Mouse (Mus musculus) lung, adult 18-20 months (tissue): ENCODE data around the gene Phf11d.
"Not testable (repeated sequence)": the region's sequence is repeated elsewhere in the genome, so short reads cannot be mapped to it uniquely, and the experiment has no call there.

Source experiments
- DNase-seq, 2 experiments: peaks; one replicate each; pipeline ENCODE4 v3.0.0; 2022; ENCODE audit warnings: mixed read lengths in 2 of 2

Phf11d gene

GRCm38 (mm10) chr14:59365244-59365644 is at the start of gene Phf11d:
Gene Phf11d, minus strand, starts transcription at chr14:59365470.
- peak; percentile 67 to 74 for DNase-seq

GRCm38 (mm10) chr14:59414979-59415378 is 49.7 kb upstream of the Phf11d start:
- not testable (repeated sequence) for DNase-seq

- peak; percentile 3 to 10 for DNase-seq
These were observed 31.7 kb upstream of the Phf11d start for GRCm38 (mm10) chr14:59396999-59397398.

GRCm38 (mm10) chr14:59395281-59395680 is 30.0 kb upstream of the Phf11d start, which contains the start of gene Phf11c:
Gene Phf11c, minus strand, starts transcription at chr14:59395381.
- no peak for DNase-seq

- DNase-seq = peak in 1 of 2 experiments; percentile 19
These were observed 24.9 kb upstream of the Phf11d start for GRCm38 (mm10) chr14:59390181-59390580.

GRCm38 (mm10) chr14:59389532-59389931 is 24.3 kb upstream of the Phf11d start:
- DNase-seq = no peak

GRCm38 (mm10) chr14:59370348-59371068 is 5.2 kb upstream of the Phf11d start:
- DNase-seq = no peak

- peak; percentile 44 to 59 for DNase-seq
These were observed 1.3 kb upstream of the Phf11d start for GRCm38 (mm10) chr14:59366386-59367105.

- peak; percentile 11 to 29 for DNase-seq
These were observed 24.1 kb downstream of the Phf11d start, which contains the start of gene Phf11b for GRCm38 (mm10) chr14:59341189-59341588. Gene Phf11b, minus strand, starts transcription at chr14:59341351.

- DNase-seq = no peak
These were observed 25.7 kb downstream of the Phf11d start for GRCm38 (mm10) chr14:59339541-59339940.

GRCm38 (mm10) chr14:59336056-59336455 is 29.2 kb downstream of the Phf11d start:
- not testable (repeated sequence) for DNase-seq

GRCm38 (mm10) chr14:59330499-59330898 is 34.8 kb downstream of the Phf11d start:
- DNase-seq = peak in 1 of 2 experiments; percentile 16

- peak in 1 of 2 experiments; percentile 9 for DNase-seq
These were observed 45.3 kb downstream of the Phf11d start for GRCm38 (mm10) chr14:59319970-59320369.

GRCm38 (mm10) chr14:59319036-59319435 is 46.2 kb downstream of the Phf11d start:
- DNase-seq = not testable (repeated sequence)
